Mouse (Mus musculus): Measurements from ENCODE around the gene Asdurf. TPM values are rescaled to one million over a fixed set of nuclear protein-coding genes. Genes with fewer than 3 reads are reported as not detected.

The Asdurf gene
- polyA plus RNA-seq, 1 experiment: not detected

- Histone ChIP-seq H3K4me3 (no peak overlapping the region), H3ac (ENCODE audit: control insufficient read depth, insufficient read length) (no peak overlapping the region), H3K27me3 (ENCODE audit: control insufficient read depth, insufficient read depth, insufficient read length) (no peaks in the 10 kb centered on the region), H3K36me3 (ENCODE audit: control insufficient read depth, insufficient read depth) (peaks cover 8% of the 10 kb centered on the region), H3K4me2 (ENCODE audit: low read depth) (no peak overlapping the region), H3K79me2 (ENCODE audit: control insufficient read depth, insufficient read depth) (no peaks in the 10 kb centered on the region)
- no peak for TF ChIP-seq USF1 (IDR thresholded peaks at IDR 0.05; ENCODE audit: low read depth)
- no peak for TF ChIP-seq TCF12 (IDR thresholded peaks at IDR 0.05; ENCODE audit: insufficient read depth, poor library complexity, severe bottlenecking)
- TF ChIP-seq E2F4 (IDR thresholded peaks at IDR 0.05; ENCODE audit: insufficient read depth): no peak
- TF ChIP-seq CEBPB (IDR thresholded peaks at IDR 0.05; ENCODE audit: insufficient read depth, poor library complexity, severe bottlenecking): no peak
- TF ChIP-seq MAX (IDR thresholded peaks at IDR 0.05; ENCODE audit: low read depth): no peak
- no peak for TF ChIP-seq POLR2AphosphoS2 (IDR thresholded peaks at IDR 0.05; ENCODE audit: insufficient read length, low read depth)
- no peak for TF ChIP-seq TCF3 (IDR thresholded peaks at IDR 0.05; ENCODE audit: insufficient read length, low read depth)
- no peak for TF ChIP-seq MYOD1 (IDR thresholded peaks at IDR 0.05; ENCODE audit: control insufficient read depth in 1 of 3, insufficient read length in 2 of 3, low read depth in 2 of 3)
- no peak for TF ChIP-seq REST (IDR thresholded peaks at IDR 0.05; ENCODE audit: insufficient read depth, insufficient read length)
- TF ChIP-seq POLR2A (IDR thresholded peaks at IDR 0.05; ENCODE audit: insufficient read length, low read depth): no peak
- no peak for TF ChIP-seq MYOG (IDR thresholded peaks at IDR 0.05; ENCODE audit: control insufficient read depth in 1 of 3, insufficient read depth in 1 of 3, insufficient read length in 2 of 3, low read depth in 2 of 3)
- no peak for TF ChIP-seq SRF (IDR thresholded peaks at IDR 0.05; ENCODE audit: control insufficient read depth, insufficient read length, low read depth)
Measured at GRCm38 (mm10) chr1:53324827-53325494, 27.5 kb downstream of the Asdurf start.

GRCm38 (mm10) chr1:53324277-53324676 lies 28.1 kb downstream of the Asdurf start:
- H3K27me3 ChIP-seq (ENCODE audit: control insufficient read depth, insufficient read depth, insufficient read length): no peaks in the 10 kb centered on the region
- peaks cover 8% of the 10 kb centered on the region for H3K36me3 ChIP-seq (ENCODE audit: control insufficient read depth, insufficient read depth)
- no peak for TF ChIP-seq MAX (IDR thresholded peaks at IDR 0.05; ENCODE audit: low read depth)
- TF ChIP-seq E2F4 (IDR thresholded peaks at IDR 0.05; ENCODE audit: insufficient read depth): no peak
- no peak for TF ChIP-seq MYOG (IDR thresholded peaks at IDR 0.05; ENCODE audit: control insufficient read depth in 1 of 3, insufficient read depth in 1 of 3, insufficient read length in 2 of 3, low read depth in 2 of 3)
- no peak for TF ChIP-seq POLR2A (IDR thresholded peaks at IDR 0.05; ENCODE audit: insufficient read length, low read depth)
- no peak for TF ChIP-seq REST (IDR thresholded peaks at IDR 0.05; ENCODE audit: insufficient read depth, insufficient read length)
- TF ChIP-seq TCF12 (IDR thresholded peaks at IDR 0.05; ENCODE audit: insufficient read depth, poor library complexity, severe bottlenecking): no peak
- no peak for TF ChIP-seq CEBPB (IDR thresholded peaks at IDR 0.05; ENCODE audit: insufficient read depth, poor library complexity, severe bottlenecking)
- TF ChIP-seq SRF (IDR thresholded peaks at IDR 0.05; ENCODE audit: control insufficient read depth, insufficient read length, low read depth): no peak
- TF ChIP-seq MYOD1 (IDR thresholded peaks at IDR 0.05; ENCODE audit: control insufficient read depth in 1 of 3, insufficient read length in 2 of 3, low read depth in 2 of 3): no peak
- TF ChIP-seq POLR2AphosphoS2 (IDR thresholded peaks at IDR 0.05; ENCODE audit: insufficient read length, low read depth): no peak
- TF ChIP-seq TCF3 (IDR thresholded peaks at IDR 0.05; ENCODE audit: insufficient read length, low read depth): no peak
- no peak for TF ChIP-seq USF1 (IDR thresholded peaks at IDR 0.05; ENCODE audit: low read depth)
- H3K79me2 ChIP-seq (ENCODE audit: control insufficient read depth, insufficient read depth): no peaks in the 10 kb centered on the region
- H3ac ChIP-seq (ENCODE audit: control insufficient read depth, insufficient read length): no peak overlapping the region
- no peak overlapping the region for H3K4me2 ChIP-seq (ENCODE audit: low read depth)
- H3K4me3 ChIP-seq: no peak overlapping the region

- Histone ChIP-seq H3K36me3 (ENCODE audit: control insufficient read depth, insufficient read depth) (peaks cover 8% of the 10 kb centered on the region), H3K4me2 (ENCODE audit: low read depth) (no peak overlapping the region), H3K79me2 (ENCODE audit: control insufficient read depth, insufficient read depth) (no peaks in the 10 kb centered on the region), H3ac (ENCODE audit: control insufficient read depth, insufficient read length) (no peak overlapping the region), H3K27me3 (ENCODE audit: control insufficient read depth, insufficient read depth, insufficient read length) (no peaks in the 10 kb centered on the region), H3K4me3 (no peak overlapping the region)
- no peak for TF ChIP-seq CEBPB (IDR thresholded peaks at IDR 0.05; ENCODE audit: insufficient read depth, poor library complexity, severe bottlenecking)
Measured at GRCm38 (mm10) chr1:53323254-53323653, 29.2 kb downstream of the Asdurf start.

- H3ac ChIP-seq (ENCODE audit: control insufficient read depth, insufficient read length): no peak overlapping the region
- H3K79me2 ChIP-seq (ENCODE audit: control insufficient read depth, insufficient read depth): no peaks in the 10 kb centered on the region
- H3K27me3 ChIP-seq (ENCODE audit: control insufficient read depth, insufficient read depth, insufficient read length): no peaks in the 10 kb centered on the region
- peaks cover 12% of the 10 kb centered on the region for H3K36me3 ChIP-seq (ENCODE audit: control insufficient read depth, insufficient read depth)
- no peak for TF ChIP-seq MAX (IDR thresholded peaks at IDR 0.05; ENCODE audit: low read depth)
- no peak for TF ChIP-seq TCF3 (IDR thresholded peaks at IDR 0.05; ENCODE audit: insufficient read length, low read depth)
- TF ChIP-seq POLR2AphosphoS2 (IDR thresholded peaks at IDR 0.05; ENCODE audit: insufficient read length, low read depth): no peak
- no peak for TF ChIP-seq TCF12 (IDR thresholded peaks at IDR 0.05; ENCODE audit: insufficient read depth, poor library complexity, severe bottlenecking)
- no peak for TF ChIP-seq USF1 (IDR thresholded peaks at IDR 0.05; ENCODE audit: low read depth)
- no peak overlapping the region for H3K4me2 ChIP-seq (ENCODE audit: low read depth)
- H3K4me3 ChIP-seq: no peak overlapping the region
Measured at GRCm38 (mm10) chr1:53321662-53322344, 30.6 kb downstream of the Asdurf start.
